Mouse (Mus musculus) heart, postnatal 36 days (tissue): ENCODE data around the gene Tril. TPM values are rescaled to one million over a fixed set of nuclear protein-coding genes. Genes with fewer than 3 reads are reported as not detected.

Experiments used
- DNase-seq, 2 experiments: peaks; one replicate each; pipeline ENCODE4 v3.0.0; 2021 to 2022
- intact Hi-C: fragments of 180-260 bp; cut with DNase I; formaldehyde crosslinking; loops from one replicate; pipeline ENCODE4 v1.15.1; 2025
- total RNA-seq, 2 experiments: library from RNA; stranded (reverse); gene quantifications; 2 replicates each; pipeline ENCODE4 v1.2.3; 2021

The Tril gene
- total RNA-seq = 1 to 10 TPM; 4.6 to 5.4 TPM

GRCm38 (mm10) chr6:53820486-53820985 lies at the start of gene Tril:
Gene Tril (minus strand): TSS chr6:53820830.
- intact Hi-C loops = loop anchor here (5.0 kb wide), 1 partner anchor 42 kb away; no protein-coding TSS in a partner anchor

GRCm38 (mm10) chr6:53863011-53863410 lies 42.4 kb upstream of the Tril start:
- no peak for DNase-seq
- intact Hi-C loops = loop anchor here (5.0 kb wide), 1 partner anchor 41 kb away; the partner anchor contains the start of gene Tril

More at GRCm38 (mm10) chr6:53820486-53820985, at the start of gene Tril:
- peak; percentile 81 to 90 for DNase-seq

- DNase-seq = peak in 1 of 2 experiments; percentile 34
- intact Hi-C loops = no loop called here
Observed at GRCm38 (mm10) chr6:53859106-53859505, 38.5 kb upstream of the Tril start.

- DNase-seq = no peak
- intact Hi-C loops = no loop called here
Observed at GRCm38 (mm10) chr6:53857822-53858221, 37.2 kb upstream of the Tril start.

- DNase-seq = no peak
- intact Hi-C loops = no loop called here
Observed at GRCm38 (mm10) chr6:53856775-53857174, 36.1 kb upstream of the Tril start.

GRCm38 (mm10) chr6:53854971-53855856 lies 34.6 kb upstream of the Tril start:
- intact Hi-C loops = no loop called here

GRCm38 (mm10) chr6:53854226-53854625 lies 33.6 kb upstream of the Tril start:
- intact Hi-C loops = no loop called here
- no peak for DNase-seq

More at GRCm38 (mm10) chr6:53854971-53855856, 34.6 kb upstream of the Tril start:
- DNase-seq = no peak

- intact Hi-C loops = no loop called here
- no peak for DNase-seq
Observed at GRCm38 (mm10) chr6:53853546-53853945, 32.9 kb upstream of the Tril start.

- no peak for DNase-seq
- intact Hi-C loops = no loop called here
Observed at GRCm38 (mm10) chr6:53844626-53845025, 24.0 kb upstream of the Tril start.

- intact Hi-C loops = no loop called here
- DNase-seq = peak; percentile 72 to 73
Observed at GRCm38 (mm10) chr6:53825213-53825612, 4.6 kb upstream of the Tril start.

GRCm38 (mm10) chr6:53821041-53821501 lies 441 bp upstream of the Tril start:
- intact Hi-C loops = loop anchor here (5.0 kb wide), 1 partner anchor 41 kb away; no protein-coding TSS in a partner anchor
- DNase-seq = peak in 1 of 2 experiments; percentile 52

- intact Hi-C loops = loop anchor here (2.0 to 5.0 kb wide), 2 partner anchors 42 to 51 kb away; no protein-coding TSS in a partner anchor
- DNase-seq = peak in 1 of 2 experiments; percentile 52
Observed at GRCm38 (mm10) chr6:53819761-53820485, 707 bp downstream of the Tril start.

- intact Hi-C loops = loop anchor here (1.0 to 2.0 kb wide), 2 partner anchors 52 to 139 kb away; no protein-coding TSS in a partner anchor
- DNase-seq = peak; percentile 53 to 55
Observed at GRCm38 (mm10) chr6:53818732-53819661, 1.6 kb downstream of the Tril start.

- peak; percentile 82 to 84 for DNase-seq
- intact Hi-C loops = loop anchor here (1.0 to 2.0 kb wide), 2 partner anchors 53 to 140 kb away; no protein-coding TSS in a partner anchor
Observed at GRCm38 (mm10) chr6:53818264-53818731, 2.3 kb downstream of the Tril start.

GRCm38 (mm10) chr6:53817763-53818174 lies 2.9 kb downstream of the Tril start:
- intact Hi-C loops = loop anchor here (1.0 to 2.0 kb wide), 2 partner anchors 53 to 141 kb away; no protein-coding TSS in a partner anchor
- DNase-seq = no peak

GRCm38 (mm10) chr6:53816661-53817060 lies 4.0 kb downstream of the Tril start:
- intact Hi-C loops = no loop called here
- no peak for DNase-seq

- intact Hi-C loops = no loop called here
Observed at GRCm38 (mm10) chr6:53815691-53816090, 4.9 kb downstream of the Tril start.

GRCm38 (mm10) chr6:53814214-53814613 lies 6.4 kb downstream of the Tril start:
- intact Hi-C loops = no loop called here
- no peak for DNase-seq

More at GRCm38 (mm10) chr6:53815691-53816090, 4.9 kb downstream of the Tril start:
- no peak for DNase-seq

- DNase-seq = no peak
- intact Hi-C loops = no loop called here
Observed at GRCm38 (mm10) chr6:53812242-53812641, 8.4 kb downstream of the Tril start.
